Mouse (Mus musculus): ENCODE measurements around the gene Gpalpp1.

Gpalpp1 gene

GRCm38 (mm10) chr14:76097815-76098214 is 12.7 kb downstream of the Gpalpp1 start:
- DNase-seq: no peak

- no peak for DNase-seq
Measured at GRCm38 (mm10) chr14:76097244-76097643, 13.3 kb downstream of the Gpalpp1 start.

- no peak for DNase-seq
Measured at GRCm38 (mm10) chr14:76084188-76084587, 26.4 kb downstream of the Gpalpp1 start.

- DNase-seq: no peak
Measured at GRCm38 (mm10) chr14:76082086-76082636, 28.4 kb downstream of the Gpalpp1 start.

GRCm38 (mm10) chr14:76081451-76081850 is 29.1 kb downstream of the Gpalpp1 start:
- no peak for DNase-seq

- peak; percentile 57 for DNase-seq
Measured at GRCm38 (mm10) chr14:76077088-76077491, 33.5 kb downstream of the Gpalpp1 start.

- no peak for DNase-seq
Measured at GRCm38 (mm10) chr14:76076602-76077001, 34.0 kb downstream of the Gpalpp1 start.

- no peak for DNase-seq
Measured at GRCm38 (mm10) chr14:76075721-76076120, 34.8 kb downstream of the Gpalpp1 start.

- DNase-seq: no peak
Measured at GRCm38 (mm10) chr14:76074206-76074605, 36.4 kb downstream of the Gpalpp1 start.

- DNase-seq: no peak
Measured at GRCm38 (mm10) chr14:76072626-76073025, 37.9 kb downstream of the Gpalpp1 start.

GRCm38 (mm10) chr14:76069296-76069695 is 41.3 kb downstream of the Gpalpp1 start:
- no peak for DNase-seq

- no peak for DNase-seq
Measured at GRCm38 (mm10) chr14:76068296-76068695, 42.3 kb downstream of the Gpalpp1 start.

GRCm38 (mm10) chr14:76067237-76067636 is 43.3 kb downstream of the Gpalpp1 start:
- no peak for DNase-seq

GRCm38 (mm10) chr14:76059441-76059840 is 51.1 kb downstream of the Gpalpp1 start:
- no peak for DNase-seq

- DNase-seq: no peak
Measured at GRCm38 (mm10) chr14:76053726-76054125, 56.8 kb downstream of the Gpalpp1 start.

- no peak for DNase-seq
Measured at GRCm38 (mm10) chr14:76051966-76052365, 58.6 kb downstream of the Gpalpp1 start.

- DNase-seq: no peak
Measured at GRCm38 (mm10) chr14:76045767-76046166, 64.8 kb downstream of the Gpalpp1 start.

GRCm38 (mm10) chr14:76044164-76044557 is 66.4 kb downstream of the Gpalpp1 start:
- no peak for DNase-seq

- DNase-seq: no peak
Measured at GRCm38 (mm10) chr14:76043251-76044163, 67.1 kb downstream of the Gpalpp1 start.
